Mouse (Mus musculus) kidney, postnatal 4 days (tissue): Measurements from ENCODE around the gene Tiam1.

Experiments used
- DNase-seq, 2 experiments: peaks; one replicate each; pipeline ENCODE4 v3.0.0; 2021; ENCODE audit warnings: mixed read lengths in 2 of 2

Tiam1 gene

GRCm38 (mm10) chr16:90142574-90143415 is 774 bp downstream of the Tiam1 start:
- DNase-seq: peak; percentile 58 to 74

GRCm38 (mm10) chr16:90142247-90142573 is 1.4 kb downstream of the Tiam1 start:
- DNase-seq: peak; percentile 44 to 53

- no peak for DNase-seq
These were observed 2.0 kb downstream of the Tiam1 start for GRCm38 (mm10) chr16:90141556-90141955.

GRCm38 (mm10) chr16:90140571-90140970 is 3.0 kb downstream of the Tiam1 start:
- DNase-seq: no peak

DNA sequence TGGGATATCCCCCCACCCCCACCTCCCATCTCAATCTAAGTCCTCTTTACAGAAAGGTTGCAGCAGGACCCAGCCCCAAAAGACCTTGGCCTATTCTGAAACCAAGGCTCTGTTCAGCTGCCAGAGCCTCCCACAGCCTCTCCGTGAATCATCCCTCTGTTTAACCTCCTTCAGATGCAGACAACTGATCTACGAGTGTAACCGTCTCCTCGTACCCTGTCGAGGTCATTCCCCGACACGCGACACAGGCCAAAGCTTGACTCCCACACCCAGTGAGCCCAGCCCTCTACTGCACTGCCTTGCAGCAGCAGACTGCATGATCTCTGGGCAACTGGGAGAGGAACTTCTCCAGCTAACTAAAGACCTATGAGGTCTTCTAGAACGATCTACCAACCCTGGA is 3.9 kb downstream of the Tiam1 start:
- peak; percentile 50 to 56 for DNase-seq

- no peak for DNase-seq
These were observed 5.4 kb downstream of the Tiam1 start for GRCm38 (mm10) chr16:90138151-90138550.

- DNase-seq: no peak
These were observed 6.4 kb downstream of the Tiam1 start for GRCm38 (mm10) chr16:90137175-90137574.

GRCm38 (mm10) chr16:90135580-90135979 is 8.0 kb downstream of the Tiam1 start:
- no peak for DNase-seq

DNA sequence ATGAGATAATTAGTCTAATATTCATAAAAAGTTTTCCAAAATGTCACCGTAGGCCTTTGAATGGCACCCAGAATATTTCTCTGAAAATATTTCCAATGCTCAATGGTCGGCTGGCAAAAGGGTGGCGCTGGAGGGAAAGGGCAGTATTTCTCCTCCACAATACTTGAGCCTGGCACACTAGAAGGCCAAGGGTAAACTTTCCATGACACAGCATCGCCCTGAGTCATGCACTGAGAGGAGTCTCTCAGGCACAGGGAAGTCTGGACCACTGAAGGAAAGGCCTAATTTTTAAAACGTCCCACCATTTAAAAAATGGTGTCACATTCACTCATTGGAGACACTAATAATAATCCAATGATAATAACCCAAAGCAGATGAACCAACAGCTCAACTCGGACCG is 9.2 kb downstream of the Tiam1 start:
- DNase-seq: no peak

DNA sequence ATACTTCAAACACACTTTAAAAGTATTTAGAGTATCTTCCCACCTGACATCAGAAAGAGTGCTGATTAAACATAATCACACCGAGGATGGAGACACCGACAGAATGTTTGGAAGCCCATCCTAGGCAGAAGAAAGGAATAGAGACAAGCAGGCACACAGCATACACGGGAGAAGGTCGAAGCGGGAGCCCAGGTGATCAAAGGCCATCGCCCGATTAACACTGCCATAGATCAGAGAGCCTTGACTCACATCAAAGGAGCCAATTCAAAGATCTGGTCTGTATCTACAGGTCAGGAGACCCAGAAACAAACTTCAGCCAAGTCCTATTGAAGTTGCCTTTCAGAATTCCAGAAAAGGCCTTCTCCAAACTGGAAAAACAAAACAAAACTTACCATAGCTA is 10.8 kb downstream of the Tiam1 start:
- DNase-seq: no peak

GRCm38 (mm10) chr16:90132331-90132730 is 11.2 kb downstream of the Tiam1 start:
- no peak for DNase-seq

DNA sequence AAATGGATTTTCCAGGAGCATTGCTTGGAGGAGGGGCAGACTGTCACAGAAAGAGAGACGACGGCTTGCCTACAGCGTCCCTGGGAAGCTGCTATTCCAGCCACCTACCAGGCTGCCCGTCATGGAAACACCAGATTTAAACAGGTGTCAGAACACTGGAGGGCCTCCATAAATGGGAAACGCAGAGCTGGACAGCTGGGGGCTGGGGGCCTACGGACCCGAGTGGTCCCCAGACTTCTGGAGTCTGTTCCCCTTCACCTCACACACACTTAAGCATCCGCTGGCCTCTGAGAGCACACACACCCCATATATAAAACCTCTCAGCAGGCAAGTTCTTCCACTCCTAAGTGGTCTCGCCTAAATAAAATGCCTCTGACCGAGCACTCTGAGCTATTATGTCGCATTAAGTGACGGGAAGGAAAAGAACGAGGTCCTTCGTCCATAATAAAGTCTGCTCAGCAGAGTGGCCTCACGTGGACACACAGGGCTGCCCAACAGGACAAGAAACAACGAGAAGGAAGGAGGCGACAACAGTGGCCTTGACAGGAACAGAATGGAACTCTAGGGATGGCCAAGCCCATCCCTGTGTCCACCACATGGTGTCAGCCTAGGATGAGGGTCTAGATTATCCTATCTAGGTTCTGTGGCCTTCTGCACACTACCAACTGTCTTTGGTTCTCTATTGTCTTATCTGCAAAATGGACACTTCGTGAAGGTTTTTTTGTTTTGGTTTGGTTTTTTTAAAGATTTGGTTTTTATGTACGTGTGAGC is 14.6 kb downstream of the Tiam1 start:
- no peak for DNase-seq

DNA sequence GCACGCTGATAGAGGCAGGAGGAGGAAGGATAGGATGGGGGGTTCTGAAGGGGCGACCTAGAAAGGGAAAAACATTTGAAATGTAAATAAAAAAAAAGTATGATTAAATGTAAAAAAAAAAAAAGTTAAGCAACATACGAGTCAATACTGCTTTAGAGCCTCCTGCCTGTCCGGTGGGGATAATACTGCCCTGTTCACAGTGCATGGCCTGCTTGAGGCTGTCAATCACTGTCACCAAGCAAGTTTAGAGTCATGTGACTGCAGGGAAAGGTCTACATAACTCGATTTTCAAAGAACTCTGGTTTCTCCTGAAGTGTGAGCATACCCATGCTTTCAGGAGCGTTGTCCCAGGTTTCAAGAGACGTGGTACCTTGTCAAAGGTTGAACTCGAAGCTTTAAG is 15.2 kb downstream of the Tiam1 start:
- no peak for DNase-seq

- peak; percentile 31 to 45 for DNase-seq
These were observed 18.0 kb downstream of the Tiam1 start for GRCm38 (mm10) chr16:90125318-90126314.

GRCm38 (mm10) chr16:90123091-90123490 is 20.5 kb downstream of the Tiam1 start:
- no peak for DNase-seq

GRCm38 (mm10) chr16:90122439-90122838 is 21.1 kb downstream of the Tiam1 start:
- DNase-seq: no peak

- DNase-seq: no peak
These were observed 21.8 kb downstream of the Tiam1 start for GRCm38 (mm10) chr16:90121799-90122198.

GRCm38 (mm10) chr16:90119969-90120368 is 23.6 kb downstream of the Tiam1 start:
- no peak for DNase-seq

DNA sequence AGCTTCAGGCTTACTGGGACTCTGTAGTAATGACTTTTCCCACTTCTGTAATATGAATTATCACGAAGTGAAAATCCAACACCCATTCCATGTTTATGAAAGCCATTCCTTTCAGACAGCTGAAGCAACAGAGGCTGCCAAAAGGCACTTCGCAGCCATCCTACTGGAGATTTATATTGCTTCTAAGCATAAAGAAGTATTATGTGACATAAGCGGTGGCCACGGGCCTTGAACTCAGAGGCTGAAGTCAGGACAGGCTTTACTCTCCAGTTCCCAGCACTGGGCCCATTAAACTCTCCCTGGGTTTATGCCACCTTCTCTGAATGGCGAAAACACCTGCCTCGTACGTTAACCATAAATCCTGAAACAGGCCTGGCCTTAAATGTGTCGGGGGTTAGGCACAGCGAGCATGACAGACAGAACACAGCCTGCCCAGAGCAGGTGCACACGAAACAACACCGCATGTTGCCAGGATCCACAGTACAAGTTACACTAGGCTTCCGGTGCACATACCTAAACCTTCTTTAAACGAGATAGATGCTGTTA is 26.9 kb downstream of the Tiam1 start:
- DNase-seq: peak in 1 of 2 experiments; percentile 28

DNA sequence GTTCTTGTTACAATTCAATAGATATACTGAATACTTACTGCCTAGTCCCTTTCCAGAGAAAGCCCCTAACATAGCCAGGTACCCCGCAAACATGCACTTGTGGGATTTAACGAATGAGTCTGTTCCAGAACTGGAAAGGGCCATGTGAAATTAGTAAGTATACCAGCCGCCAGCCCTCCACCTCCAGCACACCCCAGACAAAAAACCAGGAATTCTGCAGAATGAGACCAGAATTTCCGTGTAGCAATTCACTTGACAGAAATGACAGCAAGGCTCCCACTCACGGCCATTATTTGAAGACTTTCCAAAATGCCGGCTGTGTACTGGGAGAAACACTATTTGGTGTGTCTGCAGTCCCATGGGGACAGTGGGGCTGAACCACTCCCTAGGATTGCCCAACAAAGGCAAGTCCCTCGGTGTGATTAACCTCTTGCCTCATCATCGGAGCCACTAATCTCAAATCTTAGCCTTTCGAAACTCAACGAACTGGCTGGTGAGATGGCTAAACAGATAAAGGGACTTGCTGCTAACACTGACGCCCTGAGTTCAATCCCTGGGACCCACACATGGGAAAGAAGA is 30.9 kb downstream of the Tiam1 start:
- DNase-seq: no peak

- DNase-seq: no peak
These were observed 34.1 kb downstream of the Tiam1 start for GRCm38 (mm10) chr16:90109500-90109899.
